Mouse (Mus musculus): Measurements from ENCODE around the gene Tnks2.

Gene Tnks2

GRCm38 (mm10) chr19:36896791-36897569, 62.9 kb downstream of the Tnks2 start:
- in situ Hi-C loops (cut with MboI), result no loop called here

GRCm38 (mm10) chr19:36897778-36898177, 63.7 kb downstream of the Tnks2 start:
- in situ Hi-C loops (cut with MboI), result no loop called here

DNA sequence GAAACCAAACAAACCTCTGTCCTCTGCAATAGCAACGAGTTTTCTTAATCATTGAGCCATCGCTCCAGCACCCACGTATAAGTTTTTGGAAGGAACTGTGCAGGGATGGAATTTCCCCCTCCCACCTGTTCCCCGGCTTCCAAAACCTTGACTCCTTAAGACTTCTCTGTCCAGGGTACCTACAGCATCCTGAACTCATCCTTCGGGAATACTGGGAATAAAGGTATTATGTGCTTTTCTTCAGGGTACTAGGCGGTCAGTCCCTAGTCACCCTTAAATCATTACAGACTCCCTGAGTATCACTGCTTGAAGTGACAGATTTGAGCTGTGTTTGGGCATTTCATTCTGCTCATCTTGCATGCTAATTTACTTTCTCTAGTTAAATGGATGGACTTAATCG, 69.3 kb downstream of the Tnks2 start:
- in situ Hi-C loops (cut with MboI), result no loop called here

GRCm38 (mm10) chr19:36904211-36905007, 70.4 kb downstream of the Tnks2 start:
- in situ Hi-C loops (cut with MboI), result no loop called here

DNA sequence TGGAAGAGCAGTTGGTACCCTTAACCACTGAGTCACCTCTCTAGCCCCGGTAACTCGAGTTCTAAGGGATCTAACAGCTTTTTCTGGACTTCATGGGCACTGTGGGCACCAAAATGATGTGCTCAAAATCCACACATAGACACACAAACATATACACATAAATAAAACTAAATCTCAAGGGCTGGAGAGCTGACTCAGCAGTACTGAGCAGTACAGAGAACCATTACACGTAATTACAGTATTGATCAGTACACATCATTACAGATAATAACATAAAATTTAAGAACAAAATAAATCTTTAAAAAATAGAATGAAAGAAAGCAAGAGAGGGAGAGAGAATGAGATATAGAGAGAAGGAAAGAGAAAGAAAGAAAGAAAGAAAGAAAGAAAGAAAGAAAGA, 75.1 kb downstream of the Tnks2 start:
- in situ Hi-C loops (cut with MboI), result no loop called here

GRCm38 (mm10) chr19:36909676-36910292, 75.8 kb downstream of the Tnks2 start:
- in situ Hi-C loops (cut with MboI), result no loop called here

GRCm38 (mm10) chr19:36910424-36911045, 76.5 kb downstream of the Tnks2 start:
- in situ Hi-C loops (cut with MboI), result no loop called here

- in situ Hi-C loops (cut with MboI), result no loop called here
These were observed 79.0 kb downstream of the Tnks2 start for GRCm38 (mm10) chr19:36913064-36913463.

GRCm38 (mm10) chr19:36916206-36916605, 82.2 kb downstream of the Tnks2 start:
- in situ Hi-C loops (cut with MboI), result no loop called here

DNA sequence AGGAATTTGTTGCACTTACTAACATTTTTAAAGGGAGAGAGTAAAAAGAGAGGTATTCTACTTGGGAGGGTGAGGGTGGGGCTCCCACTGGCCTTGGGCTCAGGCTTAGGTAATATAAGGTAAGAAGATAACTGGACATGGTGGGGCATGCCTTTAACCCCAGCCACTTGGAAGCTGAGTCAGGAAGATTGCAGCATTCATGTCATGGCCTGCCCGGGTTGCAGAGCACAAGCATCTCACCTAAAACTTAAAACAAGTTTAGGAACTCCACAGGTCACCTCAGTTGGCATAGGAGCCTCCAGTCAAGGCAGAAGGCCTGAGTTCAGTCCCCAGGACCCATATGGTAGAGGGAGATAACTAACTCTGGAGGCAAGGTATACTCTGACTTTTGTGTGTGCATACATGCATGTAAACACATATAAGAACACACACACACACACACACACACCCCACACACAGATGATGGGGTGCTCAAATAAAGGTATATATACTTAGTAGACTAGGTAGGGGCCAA, 82.9 kb downstream of the Tnks2 start:
- in situ Hi-C loops (cut with MboI), result no loop called here

DNA sequence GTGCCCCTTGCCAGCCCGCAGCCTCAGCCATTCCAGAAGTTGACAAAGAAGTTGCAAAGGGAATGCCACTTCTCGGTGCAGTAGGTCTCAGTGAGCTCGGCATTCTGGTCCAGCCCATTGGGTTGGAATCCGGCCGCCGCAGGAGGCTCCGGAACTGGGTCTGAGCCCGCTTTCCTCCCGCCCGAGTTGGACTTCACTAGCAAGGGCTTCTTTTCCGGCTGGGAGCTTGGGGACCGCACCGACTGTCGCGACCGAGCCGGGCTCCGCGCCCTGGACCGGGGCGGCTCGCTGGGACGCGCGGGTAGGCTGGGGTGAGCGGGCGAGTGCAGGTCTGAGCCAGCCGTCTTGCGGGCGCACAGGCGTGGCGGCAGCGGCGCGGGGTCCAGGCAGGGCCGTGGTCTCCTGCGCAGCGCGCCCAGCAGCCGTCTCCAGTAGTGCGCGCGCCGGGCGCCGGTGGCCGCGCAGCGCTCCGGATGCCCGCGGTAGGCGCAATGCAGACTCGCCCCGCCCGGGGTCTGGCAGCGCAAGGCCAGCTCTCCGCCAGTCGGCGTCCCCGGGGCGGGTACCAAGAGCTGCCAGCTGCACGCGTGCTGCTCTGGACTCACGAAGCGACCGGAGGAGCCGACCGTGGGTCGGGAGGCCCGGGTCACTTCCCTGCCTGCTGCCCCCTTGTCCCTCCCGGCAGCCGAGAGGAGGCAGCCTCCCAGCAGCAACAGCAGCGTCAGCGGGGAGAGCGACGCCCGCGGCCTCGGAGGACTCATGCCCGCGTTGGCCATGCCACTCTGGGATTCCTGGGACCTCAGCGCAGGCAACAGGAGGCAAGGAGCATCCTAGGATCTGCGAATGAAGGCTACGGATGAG, 84.6 kb downstream of the Tnks2 start:
- in situ Hi-C loops (cut with MboI), result no loop called here

DNA sequence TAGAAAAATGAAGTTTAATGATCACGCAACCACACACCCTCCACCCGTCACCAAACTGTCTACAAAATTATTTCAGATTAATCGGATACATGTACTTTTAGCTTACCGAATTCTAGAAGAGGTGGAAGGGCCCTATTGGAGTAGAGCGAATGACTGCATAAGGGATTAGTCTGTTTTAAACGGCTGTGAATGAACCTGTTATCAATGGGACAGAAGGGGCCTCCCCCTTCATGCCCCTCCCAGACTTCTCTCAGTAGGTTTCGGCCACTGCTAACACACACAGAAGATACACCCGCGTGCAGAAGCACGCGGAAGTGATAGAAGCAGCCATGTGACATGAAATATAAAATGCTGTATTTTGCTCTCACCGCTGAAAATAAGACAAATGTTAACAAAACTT, 85.4 kb downstream of the Tnks2 start, which contains the start of gene Fgfbp3:
Fgfbp3 (minus strand) TSS at position 150 of the 400 bp plus-strand sequence.
- in situ Hi-C loops (cut with MboI), result no loop called here

- in situ Hi-C loops (cut with MboI), result no loop called here
These were observed 88.0 kb downstream of the Tnks2 start for GRCm38 (mm10) chr19:36922015-36922414.

GRCm38 (mm10) chr19:36922936-36923335, 88.9 kb downstream of the Tnks2 start:
- in situ Hi-C loops (cut with MboI), result no loop called here

GRCm38 (mm10) chr19:36925671-36926552, 91.9 kb downstream of the Tnks2 start, which contains the start of gene Btaf1:
TSS of gene Btaf1 (plus strand) at chr19:36926079.
- in situ Hi-C loops (cut with MboI), result loop anchor here (5.0 kb wide), 1 partner anchor 446 kb away; no protein-coding TSS in a partner anchor

GRCm38 (mm10) chr19:36926553-36927236, 92.7 kb downstream of the Tnks2 start:
- in situ Hi-C loops (cut with MboI), result loop anchor here (5.0 kb wide), 1 partner anchor 446 kb away; no protein-coding TSS in a partner anchor

- in situ Hi-C loops (cut with MboI), result loop anchor here (5.0 kb wide), 1 partner anchor 444 kb away; no protein-coding TSS in a partner anchor
These were observed 93.8 kb downstream of the Tnks2 start for GRCm38 (mm10) chr19:36927800-36928361.

GRCm38 (mm10) chr19:36929816-36930215, 95.8 kb downstream of the Tnks2 start:
- in situ Hi-C loops (cut with MboI), result loop anchor here (5.0 kb wide), 1 partner anchor 442 kb away; no protein-coding TSS in a partner anchor

- in situ Hi-C loops (cut with MboI), result no loop called here
These were observed 98.1 kb downstream of the Tnks2 start for GRCm38 (mm10) chr19:36932097-36932496.
